Mouse (Mus musculus): ENCODE results near the gene Arid3b.

DNA sequence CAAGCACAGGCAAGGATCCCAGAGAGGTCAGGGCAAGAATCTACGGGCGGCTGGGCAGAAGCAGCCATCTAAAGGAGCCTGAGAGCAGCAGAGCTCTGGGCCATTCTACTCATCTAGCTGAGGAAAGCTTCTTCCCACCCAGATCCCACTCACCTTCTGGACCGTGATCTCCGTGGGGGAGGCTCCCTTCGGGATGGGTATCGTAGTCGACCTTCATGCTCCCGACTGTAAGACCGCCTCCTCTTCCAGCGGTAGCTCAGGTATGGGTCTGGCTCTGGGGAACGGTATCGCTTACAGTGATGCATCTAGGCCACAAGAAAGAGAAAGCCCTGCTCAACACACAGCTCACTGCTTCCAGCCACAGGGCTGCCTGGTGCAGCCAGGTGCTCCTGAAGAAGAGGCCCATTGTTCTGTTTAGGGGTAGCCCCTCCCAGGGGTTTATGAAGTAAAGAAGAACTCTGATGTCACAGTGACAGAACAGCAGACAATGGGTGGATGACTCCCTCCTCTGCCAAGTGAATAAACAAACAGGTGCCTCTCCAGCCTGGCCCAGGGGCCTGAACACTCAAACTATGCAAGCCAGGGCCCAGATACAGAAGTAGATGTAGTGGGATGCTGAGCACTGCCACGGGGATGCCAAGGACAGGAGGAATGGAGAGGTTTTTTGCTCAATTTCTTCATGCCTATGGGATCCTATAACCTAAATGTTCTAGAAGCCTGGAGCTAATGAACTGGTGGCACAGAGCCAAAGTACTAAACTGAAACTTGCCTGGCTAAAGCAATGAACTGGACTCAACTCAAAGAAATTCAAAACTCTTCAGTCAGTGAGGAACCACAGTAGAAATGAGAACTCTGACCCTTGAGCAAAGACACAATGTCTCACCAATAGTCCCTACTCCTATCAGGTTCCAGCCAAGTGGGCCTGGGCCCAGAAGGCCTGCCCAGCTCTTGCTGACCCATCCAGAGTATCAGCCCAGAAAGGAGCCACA, 74.7 kb downstream of the Arid3b start:
- TF ChIP-seq CTCF (IDR thresholded peaks at IDR 0.05; ENCODE audit: borderline replicate concordance, control insufficient read depth, extremely low read depth, insufficient read depth, low read length, poor library complexity): no peak
- no peak for TF ChIP-seq POLR2A (IDR thresholded peaks at IDR 0.05; ENCODE audit: control insufficient read depth, extremely low read depth, insufficient read depth, low read length, poor library complexity)
